11 mouse cellular contexts compared by ENCODE assay signal in the genomic region with DNA sequence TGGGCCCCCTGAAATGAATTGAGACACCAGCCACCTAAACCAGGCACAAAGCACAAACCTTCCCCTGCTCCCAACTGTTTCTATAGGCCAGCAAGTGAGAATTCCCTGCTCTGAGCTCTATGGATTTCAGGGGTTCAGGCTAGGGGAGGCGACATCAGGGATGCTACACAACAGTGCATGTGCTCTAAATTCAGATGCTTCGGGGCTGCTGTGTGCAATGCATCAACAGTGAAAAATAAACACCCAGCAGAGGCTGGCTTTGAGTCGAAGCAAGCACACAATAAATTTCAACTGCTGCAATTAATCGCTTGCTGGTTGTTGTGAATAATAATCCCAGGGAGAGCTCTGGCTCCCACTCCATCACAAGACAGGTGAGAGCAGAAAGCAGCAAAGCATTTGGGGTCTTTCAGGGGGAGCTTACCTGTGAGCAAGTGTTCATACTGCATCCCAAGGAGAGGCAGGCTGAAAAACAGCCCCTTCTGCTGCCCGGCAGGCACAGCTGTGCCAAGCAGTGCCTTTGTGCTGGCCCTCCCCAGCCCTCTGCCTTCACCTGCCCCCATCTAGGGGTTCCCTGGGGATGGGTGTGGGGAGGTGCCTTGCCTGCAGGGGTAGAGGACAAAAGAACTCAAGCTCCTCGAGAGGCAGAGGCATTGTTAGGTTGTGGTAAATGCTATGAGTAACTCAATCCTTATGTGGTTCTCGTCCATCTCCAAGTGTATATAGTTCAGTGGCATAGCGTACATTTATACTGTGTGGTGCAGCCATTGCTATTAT. TPM values are rescaled to one million over a fixed set of nuclear protein-coding genes. Genes with fewer than 3 reads are reported as not detected.
DNase-seq lines count a peak whose midpoint lies in the region; ATAC-seq and TF ChIP-seq lines count a peak whose summit lies in the region.
"Had no signal": no experiment of that assay in that cellular context is flagged by ENCODE, and none has a peak within 500 bp of the region (broad histone marks: within the 10 kb centered on the region; RNA-seq: fewer than 3 reads in every experiment).

No protein-coding gene starts in this region.

- H3K4me2 ChIP-seq in hindbrain, embryonic 13.5 days = peak overlapping the region; percentile 8; the same call in 1 of the 2 replicates
- no peak overlapping the region for H3K4me2 ChIP-seq in midbrain, embryonic 12.5 days (replicated peaks)
- H3K4me2 ChIP-seq: limb, embryonic 13.5 days had no signal

- peak overlapping the region; percentile 62 for H3K9ac ChIP-seq in hindbrain, embryonic 13.5 days
- H3K9ac ChIP-seq in midbrain, embryonic 12.5 days (replicated peaks) = no peak overlapping the region

- peak; percentile 49 for DNase-seq in brain, embryonic 14.5 days (ENCODE audit: low read depth)
- DNase-seq in forebrain, embryonic 10.5 days (ENCODE audit: extremely low spot score, low spot score) = no peak
- no peak for DNase-seq in frontal cortex, postnatal 25 days (ENCODE audit: low spot score in 2 of 2)
- DNase-seq in adrenal gland, postnatal 25 days = no peak
- no peak for DNase-seq in yolk sac, embryonic 10.5 days (ENCODE audit: low spot score)
- no peak for DNase-seq in c-Kit-positive CD71-positive TER-119-positive erythroid progenitor cells, embryonic 14.5 days (ENCODE audit: low spot score)
- DNase-seq: cerebellum, adult 9-10 months had no signal

- no peak for TF ChIP-seq CTCF in brain, embryonic 14.5 days (IDR thresholded peaks at IDR 0.05; ENCODE audit: borderline replicate concordance, extremely low read depth, insufficient read depth, insufficient read length)

- H3K27ac ChIP-seq in forebrain, embryonic 10.5 days = peak overlapping the region; percentile 62
- H3K27ac ChIP-seq in hindbrain, embryonic 13.5 days = peak overlapping the region; percentile 92
- H3K27ac ChIP-seq in midbrain, embryonic 12.5 days (replicated peaks) = peak overlapping the region; percentile 63
- H3K27ac ChIP-seq: layer of hippocampus, adult 2 months; limb, embryonic 13.5 days had no signal

- WGBS in forebrain, embryonic 10.5 days = 64% methylated on average over 8 of the region's 8 CpGs
- WGBS in hindbrain, embryonic 13.5 days = 39% methylated on average over 8 of the region's 8 CpGs
- 62% methylated on average over 8 of the region's 8 CpGs for WGBS in midbrain, embryonic 12.5 days

- peak; percentile 63 for ATAC-seq in hindbrain, embryonic 13.5 days (ENCODE audit: low FRiP score)
- ATAC-seq in midbrain, embryonic 12.5 days (ENCODE audit: low FRiP score, low read depth) = 0 out of 2 replicates have a peak, but pooled peaks have one; percentile 51

- TF ChIP-seq POLR2A in brain, embryonic 14.5 days (IDR thresholded peaks at IDR 0.05; ENCODE audit: borderline replicate concordance, extremely low read depth, insufficient read depth, insufficient read length, poor library complexity, severe bottlenecking) = no peak

- peaks cover 31% of the 10 kb centered on the region for H3K4me1 ChIP-seq in forebrain, embryonic 10.5 days
- H3K4me1 ChIP-seq in hindbrain, embryonic 13.5 days (replicated peaks) = peaks cover 41% of the 10 kb centered on the region
- peaks cover 23% of the 10 kb centered on the region for H3K4me1 ChIP-seq in midbrain, embryonic 12.5 days

- H3K9me3 ChIP-seq in forebrain, embryonic 10.5 days = peaks cover 4% of the 10 kb centered on the region
- peaks cover 6% of the 10 kb centered on the region; the same call in 1 of the 2 replicates for H3K9me3 ChIP-seq in hindbrain, embryonic 13.5 days
- H3K9me3 ChIP-seq in midbrain, embryonic 12.5 days = 0 out of 2 replicates have a peak, but pooled peaks cover 2% of the 10 kb centered on the region

- H3K4me3 ChIP-seq in forebrain, embryonic 10.5 days = no peak overlapping the region
- H3K4me3 ChIP-seq in hindbrain, embryonic 13.5 days = no peak overlapping the region
- no peak overlapping the region for H3K4me3 ChIP-seq in midbrain, embryonic 12.5 days
- H3K4me3 ChIP-seq: layer of hippocampus, adult 2 months; limb, embryonic 13.5 days had no signal

- H3K27me3 ChIP-seq in forebrain, embryonic 10.5 days (ENCODE audit: poor library complexity, severe bottlenecking) = peaks cover 4% of the 10 kb centered on the region
- no peaks in the 10 kb centered on the region for H3K27me3 ChIP-seq in hindbrain, embryonic 13.5 days
- no peaks in the 10 kb centered on the region; the same call in 1 of the 2 replicates for H3K27me3 ChIP-seq in midbrain, embryonic 12.5 days
- H3K27me3 ChIP-seq: limb, embryonic 13.5 days had no signal

- H3K36me3 ChIP-seq in forebrain, embryonic 10.5 days (replicated peaks) = no peaks in the 10 kb centered on the region
- H3K36me3 ChIP-seq in hindbrain, embryonic 13.5 days = no peaks in the 10 kb centered on the region
- no peaks in the 10 kb centered on the region for H3K36me3 ChIP-seq in midbrain, embryonic 12.5 days
- H3K36me3 ChIP-seq: limb, embryonic 13.5 days had no signal

RNA-seq across cellular contexts. Expression of a gene that starts 24.6 kb away (rescaled TPM):
- 2.8 TPM in 2 replicates for polyA plus RNA-seq in brain, embryonic 14.5 days (2012; rRNA removed)
- polyA plus RNA-seq in forebrain, embryonic 10.5 days (2016; fragmentation: Nextera tagmentation; extraction: Ambion mirVana) = 10.3 and 11.7 TPM in 2 replicates
- polyA plus RNA-seq in hindbrain, embryonic 13.5 days (2015; fragmentation: Nextera tagmentation; extraction: Ambion mirVana) = 8.6 TPM in 2 replicates
- 5.4 and 6.1 TPM in 2 replicates for polyA plus RNA-seq in midbrain, embryonic 12.5 days (2016; fragmentation: Nextera tagmentation; extraction: Ambion mirVana)
- 24.4 and 26.0 TPM in 2 replicates for total RNA-seq in adrenal gland, postnatal 25 days (2021)
